Mouse (Mus musculus) splenic B cell, adult 2 months (primary cell): Measurements from ENCODE around the gene Gstm1.
"Not testable (repeated sequence)": the region's sequence is repeated elsewhere in the genome, so short reads cannot be mapped to it uniquely, and the experiment has no call there.

Source experiments
- DNase-seq: peaks from one replicate; pipeline ENCODE4 v3.0.0-alpha.2; 2011; ENCODE audit warnings: low read depth, low spot score
- H3K27me3 ChIP-seq: 2 replicates; pipeline ENCODE4 v1.6.1; 2012; ENCODE audit warnings: mild to moderate bottlenecking, low read length, moderate library complexity, mixed read lengths; ENCODE audit not compliant: control insufficient read depth, poor library complexity, insufficient read depth, severe bottlenecking
- H3K36me3 ChIP-seq: 2 replicates; pipeline ENCODE4 v1.6.1; 2012; ENCODE audit warnings: mild to moderate bottlenecking, low read length, moderate library complexity, mixed read lengths; ENCODE audit not compliant: control insufficient read depth, poor library complexity, insufficient read depth, severe bottlenecking

Gene Gstm1

DNA sequence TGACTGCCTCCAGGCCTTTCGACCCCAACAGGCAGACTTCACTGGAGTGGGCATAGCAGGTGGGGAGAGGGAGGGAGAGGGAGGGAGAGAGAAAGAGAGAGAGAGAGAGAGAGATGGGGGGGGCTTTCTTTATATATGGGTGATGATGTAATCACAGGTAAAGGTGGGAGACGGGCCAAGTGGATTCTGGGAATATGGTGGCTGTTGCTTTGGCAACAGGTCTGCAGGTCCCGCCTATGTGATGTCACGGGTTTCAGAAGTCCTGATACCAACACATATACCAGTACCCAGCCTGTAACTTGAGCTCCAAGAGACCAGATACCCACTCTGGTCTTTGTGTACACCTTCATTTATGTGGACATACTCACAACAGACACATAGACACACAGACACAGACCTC is 21.2 kb downstream of the Gstm1 start:
- Histone ChIP-seq H3K36me3 (no peaks in the 10 kb centered on the region), H3K27me3 (no peaks in the 10 kb centered on the region; the same call in 1 of the 2 replicates)
- DNase-seq: no peak

DNA sequence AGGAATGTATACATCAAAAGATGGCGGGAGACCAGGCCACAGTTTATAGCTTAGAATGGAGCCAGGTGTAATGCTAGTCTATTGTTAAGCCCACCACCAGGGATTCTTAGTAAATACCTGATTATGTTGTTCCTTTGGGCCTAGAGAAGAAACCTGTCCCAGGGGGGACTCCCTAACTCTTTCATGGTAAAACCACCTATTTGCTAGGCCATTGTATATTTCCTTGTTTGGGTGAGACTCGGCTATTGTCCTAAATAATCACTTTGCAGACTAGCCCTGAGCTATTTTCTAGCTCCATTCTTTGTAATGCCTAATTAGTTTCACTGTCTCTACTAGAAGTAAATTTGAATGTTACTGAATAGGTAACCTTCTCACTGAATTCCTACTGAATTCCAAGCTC is 21.8 kb downstream of the Gstm1 start:
- DNase-seq, H3K36me3 ChIP-seq, H3K27me3 ChIP-seq: not testable (repeated sequence)

DNA sequence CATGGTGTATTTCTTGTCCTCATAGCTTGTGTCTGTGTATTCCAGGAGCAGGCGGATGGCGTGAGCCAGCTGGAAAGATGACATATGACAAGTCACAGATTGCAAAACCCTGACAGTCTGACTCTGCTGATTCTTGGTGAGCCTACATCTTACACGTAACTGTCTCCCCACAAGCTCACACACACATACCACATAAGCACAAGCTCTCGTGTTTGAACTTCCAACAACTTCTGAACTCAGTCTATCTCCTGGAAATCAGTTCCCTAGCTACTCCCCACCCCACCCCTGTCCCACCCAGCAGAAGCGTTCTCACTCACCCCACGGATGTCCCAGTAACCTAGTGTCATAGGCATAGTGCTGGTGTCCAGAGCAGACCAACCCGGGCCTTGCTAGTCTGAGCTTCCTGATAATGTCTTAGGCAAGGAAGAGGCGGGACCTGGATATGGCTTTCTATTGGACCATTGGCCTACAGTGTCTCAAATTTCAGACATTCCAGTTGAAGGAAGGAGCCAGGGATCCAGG is 31.7 kb downstream of the Gstm1 start, which contains the start of gene Gstm2:
Gene Gstm2 (minus strand): TSS at position 413 of the 522 bp plus-strand sequence.
- Histone ChIP-seq H3K27me3 (no peaks in the 10 kb centered on the region), H3K36me3 (no peaks in the 10 kb centered on the region)
- DNase-seq: no peak

DNA sequence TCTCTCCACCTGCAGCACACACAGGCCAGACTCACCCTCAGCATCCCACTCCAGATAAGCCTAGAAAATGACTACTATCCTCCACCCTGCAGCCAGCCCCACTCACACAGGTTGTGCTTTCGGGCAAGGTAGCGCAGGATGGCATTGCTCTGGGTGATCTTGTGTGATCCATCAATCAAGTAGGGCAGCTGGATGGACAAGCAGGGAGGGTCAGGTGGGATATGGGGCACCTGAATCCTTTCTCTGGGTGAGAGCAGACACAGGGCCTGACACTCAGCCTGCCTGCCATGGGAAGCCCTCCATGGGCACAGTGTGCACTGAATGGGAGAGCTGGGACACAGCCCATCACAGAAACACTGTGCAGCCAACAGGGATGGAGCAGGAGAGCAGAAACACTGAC is 32.6 kb downstream of the Gstm1 start:
- DNase-seq, H3K36me3 ChIP-seq, H3K27me3 ChIP-seq: not testable (repeated sequence)

DNA sequence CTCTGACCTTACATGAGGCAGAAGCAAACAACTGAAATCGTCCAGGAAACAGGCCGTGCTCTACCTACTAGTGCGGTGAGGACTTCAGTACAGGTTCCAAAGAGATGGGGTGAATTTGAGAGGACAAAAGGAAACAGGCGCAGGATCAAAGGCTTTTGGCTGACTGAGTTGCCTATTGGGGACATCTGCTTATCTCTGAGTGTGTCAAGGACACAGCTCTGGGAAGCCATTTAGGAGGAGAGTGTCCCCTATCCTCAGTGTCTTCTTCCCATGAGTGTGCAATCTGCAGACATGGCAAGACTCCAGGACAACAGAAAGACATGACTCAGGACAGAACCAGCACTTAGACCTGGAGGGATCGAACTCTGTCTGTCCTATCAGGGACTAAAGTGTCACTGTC is 33.3 kb downstream of the Gstm1 start:
- no peaks in the 10 kb centered on the region for H3K36me3 ChIP-seq
- H3K27me3 ChIP-seq: no peaks in the 10 kb centered on the region
- DNase-seq: no peak

DNA sequence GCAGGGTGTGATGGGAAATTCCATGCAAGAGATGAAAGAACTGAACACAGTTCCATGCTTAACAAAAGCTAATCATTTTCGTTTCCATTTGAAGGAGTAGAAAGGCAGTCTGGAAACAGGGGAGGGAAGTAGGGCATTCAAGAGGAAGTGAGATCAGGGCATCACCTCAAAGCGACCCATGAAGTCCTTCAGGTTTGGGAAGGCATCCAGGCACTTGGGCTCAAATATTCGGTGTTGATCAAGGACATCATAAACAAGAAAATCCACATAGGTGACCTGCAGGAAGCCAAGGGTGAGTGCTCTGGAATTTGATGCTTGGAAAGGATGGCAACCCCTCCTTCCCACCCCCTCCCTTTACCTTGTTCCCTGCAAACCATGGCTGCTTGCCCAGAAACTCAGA is 34.0 kb downstream of the Gstm1 start:
- Histone ChIP-seq H3K27me3 (no peaks in the 10 kb centered on the region), H3K36me3 (no peaks in the 10 kb centered on the region)
- DNase-seq: no peak

DNA sequence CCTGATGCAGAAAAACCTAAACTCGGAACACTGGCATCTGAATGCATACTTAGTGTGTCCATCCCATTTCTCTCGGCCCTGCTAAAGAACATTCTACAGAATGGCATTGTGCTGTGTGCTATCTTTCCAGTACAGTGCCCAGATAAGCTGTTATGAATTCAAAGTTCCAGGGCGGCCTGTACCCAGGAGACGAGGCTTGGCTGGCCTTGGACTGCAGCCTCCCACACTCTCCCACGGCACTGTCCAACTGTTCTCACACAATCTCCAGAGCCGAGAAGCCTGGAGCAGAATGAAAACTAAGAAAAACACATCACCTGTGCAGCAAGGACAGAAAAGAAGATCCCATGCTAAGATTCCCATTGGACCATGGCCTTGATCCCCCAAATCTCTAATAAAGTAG is 35.0 kb downstream of the Gstm1 start:
- H3K27me3 ChIP-seq: no peaks in the 10 kb centered on the region

DNA sequence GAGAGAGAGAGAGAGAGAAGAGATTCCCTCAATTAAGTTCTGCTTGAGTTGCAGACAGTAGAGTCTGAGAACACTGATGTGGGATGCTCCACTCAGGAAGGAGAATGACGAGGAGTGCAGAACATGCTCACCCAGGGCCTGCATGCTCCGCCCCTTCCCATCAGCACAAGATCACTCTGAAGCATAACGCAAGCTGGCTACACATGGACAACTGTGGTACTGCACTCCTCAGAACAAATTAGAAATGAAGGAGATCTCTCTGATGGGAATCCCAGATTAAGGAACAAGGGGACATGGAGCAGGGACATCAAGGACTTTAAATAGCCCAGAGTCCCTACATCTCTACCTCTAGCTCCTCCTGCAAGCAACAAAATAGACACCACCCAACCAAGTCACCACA is 36.5 kb downstream of the Gstm1 start:
- Histone ChIP-seq H3K36me3 (no peaks in the 10 kb centered on the region), H3K27me3 (no peaks in the 10 kb centered on the region)
- DNase-seq: no peak

More for the DNA sequence above, 35.0 kb downstream of the Gstm1 start:
- no peaks in the 10 kb centered on the region for H3K36me3 ChIP-seq
- DNase-seq: no peak

DNA sequence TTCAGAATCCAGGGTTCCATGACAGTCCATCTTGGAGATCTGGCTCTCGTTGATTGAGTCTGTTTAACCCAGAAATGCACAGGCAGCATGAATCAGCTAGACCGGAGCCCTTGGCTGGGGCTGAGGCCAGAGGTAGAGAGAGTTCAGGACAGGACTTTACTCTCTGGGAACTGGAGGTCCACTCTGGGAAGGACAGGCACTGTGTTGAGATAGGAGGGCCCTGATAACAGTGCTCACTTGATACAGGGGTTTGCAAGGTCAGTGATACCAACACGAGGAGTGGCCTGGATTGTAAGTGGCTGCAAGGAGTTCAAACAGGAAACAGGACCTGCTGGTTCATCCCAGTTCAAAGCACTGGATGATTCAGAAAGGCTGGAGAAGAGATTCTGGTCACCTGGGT is 40.1 kb downstream of the Gstm1 start:
- no peaks in the 10 kb centered on the region for H3K36me3 ChIP-seq
- DNase-seq: no peak
- H3K27me3 ChIP-seq: no peaks in the 10 kb centered on the region

DNA sequence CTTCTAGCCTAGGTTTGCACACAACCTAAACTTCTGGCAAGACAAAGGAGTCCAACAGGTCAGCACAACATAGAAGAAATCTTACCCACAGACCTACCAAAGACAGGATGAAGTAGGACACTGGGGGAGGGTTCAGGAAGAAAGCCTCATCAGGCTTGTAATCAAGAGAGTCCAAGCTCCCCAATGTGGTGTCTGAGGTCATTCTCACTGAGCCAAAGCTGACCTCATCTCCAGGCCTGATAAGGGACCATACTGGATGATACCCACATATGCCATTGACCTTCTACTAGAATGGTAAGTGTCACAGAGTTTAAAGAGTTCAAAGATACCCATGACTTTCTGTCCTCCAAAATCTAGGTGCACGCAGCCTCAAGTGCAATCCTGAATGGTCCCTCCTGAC is 43.5 kb downstream of the Gstm1 start:
- no peak for DNase-seq
- no peaks in the 10 kb centered on the region for H3K36me3 ChIP-seq

DNA sequence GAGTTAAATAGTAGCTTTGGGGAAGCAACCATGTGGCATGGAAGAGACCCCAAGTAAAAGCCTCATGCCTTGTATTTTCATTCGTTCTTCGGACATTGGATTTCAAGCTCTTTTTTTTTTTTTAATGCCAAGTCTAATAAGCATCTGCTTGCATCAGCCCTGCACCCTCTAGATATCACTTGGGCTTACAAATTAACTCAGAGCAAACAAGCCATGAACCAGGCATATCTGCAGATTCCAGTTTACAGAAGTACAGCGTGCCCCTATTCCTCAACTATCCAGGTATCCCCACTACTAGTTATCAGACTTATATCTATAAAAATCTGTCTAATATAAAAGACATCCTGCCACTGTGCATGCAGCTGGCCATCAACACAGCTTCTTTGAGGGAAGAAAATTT is 45.7 kb downstream of the Gstm1 start:
- Histone ChIP-seq H3K36me3 (no peaks in the 10 kb centered on the region), H3K27me3 (no peaks in the 10 kb centered on the region)
- no peak for DNase-seq

More for the DNA sequence above, 43.5 kb downstream of the Gstm1 start:
- no peaks in the 10 kb centered on the region for H3K27me3 ChIP-seq

DNA sequence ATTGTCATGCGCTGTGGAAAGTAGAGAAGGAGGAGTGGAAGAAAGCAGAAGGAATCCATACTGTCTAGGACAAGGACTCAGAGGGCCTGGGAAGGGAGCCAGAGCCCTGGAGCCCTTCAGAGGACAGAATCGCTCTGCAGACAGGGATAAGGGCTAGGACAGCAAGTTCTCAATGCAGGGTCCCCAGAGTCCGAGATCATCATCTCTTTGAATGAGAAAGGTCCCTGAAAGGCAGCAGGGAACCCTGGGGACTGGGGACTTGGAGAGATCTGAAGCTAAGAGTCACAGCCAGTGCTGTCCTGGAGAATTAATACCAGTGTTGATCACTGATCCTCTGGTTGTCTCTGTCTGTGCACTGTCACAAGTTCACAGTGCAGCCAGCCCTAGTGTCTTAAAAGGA is 46.7 kb downstream of the Gstm1 start:
- not testable (repeated sequence) for DNase-seq, H3K27me3 ChIP-seq, H3K36me3 ChIP-seq

DNA sequence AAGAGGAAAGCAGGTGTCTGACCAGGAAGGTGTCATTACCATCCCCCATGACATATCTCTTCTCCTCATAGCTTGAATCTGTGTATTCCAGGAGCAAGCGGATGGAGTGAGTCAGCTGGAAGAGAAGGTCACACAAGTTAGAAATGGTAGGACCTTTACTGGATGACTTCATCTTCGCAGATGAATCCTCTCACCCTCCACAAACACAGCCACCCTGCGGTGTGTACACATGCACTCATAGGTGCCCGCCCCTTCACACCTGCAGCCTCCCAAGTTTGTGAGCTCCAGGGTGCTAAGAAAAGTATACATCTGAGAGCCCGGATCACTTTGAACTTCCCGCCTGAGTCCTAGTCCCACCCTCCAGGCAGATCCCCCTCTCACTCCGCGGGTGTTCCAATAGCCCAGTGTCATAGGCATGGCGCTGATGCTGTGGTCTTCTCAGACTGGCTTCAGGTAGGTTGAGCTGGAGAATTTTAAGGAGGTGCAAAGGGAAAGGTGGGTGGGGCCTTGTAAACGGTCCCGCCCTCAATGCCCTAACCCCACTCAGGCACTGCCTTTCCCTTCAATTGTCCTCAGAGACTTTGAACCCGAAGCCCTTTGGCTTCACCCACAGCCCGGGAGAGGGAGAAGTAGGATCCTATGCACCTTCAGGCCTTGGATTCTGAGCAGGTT is 48.9 kb downstream of the Gstm1 start, which contains the start of gene Gstm3:
Gene Gstm3 (minus strand): TSS at position 560 of the 672 bp plus-strand sequence.
- Histone ChIP-seq H3K36me3 (no peaks in the 10 kb centered on the region), H3K27me3 (no peaks in the 10 kb centered on the region)
- DNase-seq: no peak

DNA sequence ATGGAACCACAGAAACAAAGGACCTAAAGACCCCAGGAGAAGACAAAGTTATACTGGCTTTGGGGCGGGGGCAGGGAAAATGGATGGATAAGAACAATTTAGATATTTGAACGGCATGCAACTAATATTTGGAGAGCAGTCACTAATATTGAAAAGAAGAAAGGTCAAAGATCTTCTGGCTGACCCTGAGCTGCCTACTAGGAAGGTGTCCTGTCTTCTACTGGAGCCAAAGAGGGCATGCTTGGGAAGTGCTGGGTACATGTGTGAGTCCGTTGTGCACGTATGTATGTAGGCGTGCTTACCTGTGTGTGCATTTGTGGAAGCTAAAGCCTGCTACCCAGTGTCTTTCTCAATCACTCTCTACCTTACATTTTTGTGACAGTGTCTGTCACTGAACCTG is 51.1 kb downstream of the Gstm1 start:
- no peak for DNase-seq
- Histone ChIP-seq H3K36me3 (no peaks in the 10 kb centered on the region), H3K27me3 (no peaks in the 10 kb centered on the region)

DNA sequence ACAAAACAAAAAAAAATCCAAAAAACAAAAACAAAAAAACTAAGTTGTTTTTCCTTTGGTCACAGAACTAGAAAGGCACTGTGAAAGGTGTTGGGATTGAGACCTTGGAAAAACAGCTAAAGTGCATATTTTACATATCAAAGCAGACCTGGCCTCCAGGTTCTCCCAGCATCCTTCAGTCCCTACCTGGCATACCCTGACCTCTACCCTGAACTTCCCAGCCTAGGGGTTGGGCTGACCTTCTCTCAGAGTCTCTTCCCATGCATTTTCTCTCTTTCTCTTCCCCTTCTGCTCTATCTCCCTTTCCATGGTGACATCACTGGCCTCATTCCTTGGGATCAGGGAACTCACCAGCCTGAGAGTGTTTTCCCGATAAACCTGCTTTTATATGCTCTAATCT is 52.2 kb downstream of the Gstm1 start:
- DNase-seq: no peak
- Histone ChIP-seq H3K36me3 (no peaks in the 10 kb centered on the region), H3K27me3 (no peaks in the 10 kb centered on the region)
